Mouse (Mus musculus) frontal cortex, postnatal 14 days (tissue): ENCODE measurements at regions not wholly inside any gene's neighbourhood (a gene's known extent, or its start where the extent isn't known, plus 50 kb on each side); places are given as distances from the start of the nearest gene placed in this dataset.
"Not testable (repeated sequence)": the region's sequence is repeated elsewhere in the genome, so short reads cannot be mapped to it uniquely, and the experiment has no call there.

Experiments
- DNase-seq, 2 experiments: peaks; one replicate each; pipeline ENCODE4 v3.0.0; 2022; ENCODE audit warnings: low spot score in 2 of 2

DNA sequence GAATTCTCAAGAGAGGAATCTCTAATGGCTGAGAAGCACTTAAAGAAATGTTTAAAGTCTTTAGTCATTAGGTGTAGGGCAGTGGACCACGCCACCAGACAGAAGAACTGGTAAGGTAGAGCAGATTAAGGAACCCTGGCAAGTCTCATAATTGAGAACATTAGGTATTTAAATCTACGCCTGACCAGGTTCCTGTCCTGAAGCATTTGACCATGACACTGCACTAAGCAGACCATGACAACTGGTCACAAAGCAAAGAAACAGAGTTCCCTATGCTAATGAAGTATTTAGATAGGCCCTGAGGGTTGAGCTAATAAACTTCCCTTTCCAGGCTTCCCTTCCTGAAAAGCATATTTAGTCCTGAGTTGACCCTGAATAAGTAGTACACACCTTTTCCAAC is 562.3 kb downstream of the Cdh11 start:
- DNase-seq = no peak

- DNase-seq = no peak
These were observed 579.8 kb downstream of the Cdh11 start for GRCm38 (mm10) chr8:102205633-102206032.

- no peak for DNase-seq
These were observed 625.8 kb downstream of the Cdh11 start for GRCm38 (mm10) chr8:102159541-102160197.

DNA sequence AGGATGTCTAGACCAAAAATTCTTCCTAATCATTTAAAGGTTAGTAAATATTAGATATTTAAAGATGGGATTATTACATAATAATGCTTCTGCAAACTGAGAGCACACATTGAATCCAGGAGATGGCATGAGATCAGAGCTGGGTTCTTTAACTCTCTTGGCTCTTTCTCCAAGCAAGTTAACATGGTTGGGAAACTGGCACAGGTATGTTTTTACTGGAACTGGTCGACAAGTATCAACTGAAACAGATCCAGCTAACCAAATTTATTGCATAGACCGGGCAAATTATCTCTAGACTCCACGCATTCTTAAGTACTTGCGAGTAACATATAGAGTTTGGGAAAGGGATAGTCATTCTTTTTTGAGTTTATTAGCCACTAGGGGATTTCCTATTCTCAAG is 666.8 kb downstream of the Cdh11 start:
- no peak for DNase-seq

DNA sequence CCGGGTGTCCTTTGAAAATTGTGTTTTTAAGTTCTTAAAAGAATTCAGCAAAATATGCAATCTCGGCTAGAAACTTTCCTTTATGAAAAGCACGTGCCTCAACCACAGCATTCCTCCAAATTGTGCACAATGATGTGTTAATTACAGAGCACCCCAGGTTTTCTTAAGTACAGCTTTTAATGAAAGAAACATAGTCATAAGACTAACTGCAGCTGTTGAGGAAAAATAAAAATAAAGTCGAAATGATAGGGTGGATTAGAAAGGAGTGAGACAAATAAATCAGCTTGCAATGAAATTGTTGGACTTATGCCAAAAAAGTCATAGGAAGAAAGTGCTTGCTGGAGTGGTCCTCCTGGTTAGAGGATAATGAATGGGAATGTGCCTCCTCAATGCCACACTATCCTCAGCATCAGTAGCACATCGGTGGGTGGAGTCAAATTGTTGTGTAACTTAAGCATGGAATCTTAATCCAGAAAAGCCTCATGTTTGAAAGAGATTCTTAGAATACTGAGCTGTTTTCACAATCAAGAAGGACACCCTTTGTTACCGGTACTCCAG is 668.5 kb downstream of the Cdh11 start:
- DNase-seq = no peak

DNA sequence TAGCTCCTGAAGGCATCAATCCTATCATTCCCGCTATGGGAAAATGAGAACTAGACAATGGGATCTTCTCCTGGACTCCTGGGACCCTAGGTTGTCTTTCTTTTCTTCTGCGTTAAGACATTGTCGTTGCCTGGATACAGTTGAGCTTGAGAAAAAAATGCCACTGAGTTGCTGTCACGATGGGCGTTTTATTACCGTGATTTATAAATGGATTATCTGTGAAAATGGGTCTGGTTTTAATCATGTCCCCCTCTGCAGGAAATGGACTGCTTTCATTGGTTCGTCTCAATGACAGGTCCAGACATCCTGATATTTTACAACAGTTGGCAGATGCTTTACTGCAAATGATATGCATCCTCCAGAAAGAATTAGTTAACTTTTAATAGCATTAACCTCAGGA is 681.7 kb downstream of the Cdh11 start:
- DNase-seq = no peak

DNA sequence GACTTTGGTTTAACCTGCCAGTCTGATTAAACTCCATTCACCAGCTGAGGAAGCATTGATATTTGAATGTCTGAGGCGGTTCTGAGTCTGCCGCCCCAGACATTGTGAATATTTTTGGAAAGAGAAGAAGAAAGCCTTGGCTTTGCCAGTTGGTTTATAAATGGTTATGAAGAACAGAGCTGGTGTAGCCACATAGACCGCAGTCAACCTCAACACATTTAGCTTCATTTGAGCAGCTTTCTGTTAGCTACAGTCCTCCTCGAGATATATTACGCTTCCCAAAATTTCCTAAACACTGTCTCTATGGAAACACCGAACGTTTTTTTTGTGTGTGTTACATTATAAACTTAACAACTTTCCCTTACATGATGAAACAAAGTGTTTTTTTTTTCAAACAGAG is 688.7 kb downstream of the Cdh11 start:
- DNase-seq = no peak

- peak in 1 of 2 experiments; percentile 21 for DNase-seq
These were observed 699.5 kb downstream of the Cdh11 start for GRCm38 (mm10) chr8:102085927-102086326.

DNA sequence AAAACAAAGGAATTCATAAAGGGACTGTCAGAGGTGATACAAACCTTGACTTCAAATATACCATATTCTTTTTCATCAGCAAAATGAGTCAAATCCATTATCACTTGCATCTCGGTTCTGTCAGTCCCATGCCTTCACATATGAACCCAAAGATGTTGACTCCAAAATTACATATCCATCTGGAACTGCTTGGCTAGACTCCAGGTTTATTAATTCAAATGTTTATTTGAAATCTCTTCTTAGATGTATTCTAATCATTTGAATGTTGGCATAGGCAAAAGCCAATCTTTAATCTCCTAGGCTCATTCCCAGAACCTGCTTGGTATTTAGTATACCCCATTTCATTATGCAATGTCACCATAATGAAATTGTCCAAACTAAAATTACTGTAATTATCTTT is 709.8 kb downstream of the Cdh11 start:
- no peak for DNase-seq

DNA sequence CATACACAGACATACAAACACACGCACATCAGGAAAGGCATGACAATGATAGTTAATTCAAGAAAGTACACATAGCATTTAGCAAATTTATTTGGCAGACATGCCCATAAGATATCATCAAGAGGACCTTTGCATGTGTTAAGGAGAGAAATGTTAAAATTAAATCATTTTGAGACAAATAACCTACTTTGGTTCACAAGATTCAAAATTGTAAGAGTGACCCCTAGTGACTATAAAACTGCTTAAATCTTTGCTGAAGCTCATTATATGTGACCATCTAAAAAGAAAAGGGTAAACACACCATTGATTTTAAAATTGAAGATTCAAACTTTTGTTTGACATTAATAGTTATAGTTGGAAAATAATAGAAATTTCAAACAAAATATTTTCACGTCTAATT is 721.3 kb downstream of the Cdh11 start:
- DNase-seq = no peak

GRCm38 (mm10) chr8:102053429-102053828 is 732.0 kb downstream of the Cdh11 start:
- no peak for DNase-seq

DNA sequence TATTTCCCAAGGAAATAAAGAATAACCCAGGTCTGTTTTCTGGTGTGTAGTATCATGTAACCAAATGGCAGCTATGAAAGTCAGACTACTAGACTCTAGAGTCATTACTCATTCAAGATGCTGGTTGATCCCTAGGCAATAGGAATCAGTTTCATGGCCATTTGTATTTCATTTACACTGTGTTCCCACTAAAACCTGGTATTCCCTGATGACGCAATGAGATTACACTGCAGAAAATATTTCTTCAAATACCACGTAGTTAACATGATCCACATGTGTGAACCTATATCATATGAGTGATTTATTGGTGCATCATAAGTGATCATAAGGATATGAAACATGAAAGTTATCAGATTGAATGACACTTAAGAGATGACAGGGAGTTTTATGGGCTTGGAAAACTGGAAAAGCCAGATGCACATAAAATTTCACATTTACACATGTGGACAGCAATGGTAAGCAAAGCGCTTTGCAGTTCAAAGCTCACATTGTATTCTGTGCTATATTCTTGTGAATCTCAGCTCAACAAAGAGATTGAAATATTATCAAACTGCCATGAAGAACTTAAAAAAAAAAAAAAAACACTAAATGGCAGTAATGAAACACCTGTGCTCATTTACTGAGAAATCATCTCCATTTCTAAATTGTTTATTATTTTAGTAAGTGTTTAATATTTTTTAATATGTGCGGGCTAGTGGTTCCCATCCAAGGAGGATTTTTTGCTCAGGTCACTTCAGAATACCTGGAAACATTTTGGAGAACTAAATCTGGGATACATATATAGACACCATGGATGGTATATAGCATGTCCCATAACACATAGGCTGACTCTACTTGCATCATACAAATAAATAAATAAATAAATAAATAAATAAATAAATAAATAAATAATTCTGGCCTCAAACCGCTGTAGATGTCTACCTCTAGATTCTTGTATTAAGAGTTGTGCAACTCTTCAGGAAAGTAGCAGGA is 758.2 kb downstream of the Cdh11 start:
- DNase-seq = no peak

DNA sequence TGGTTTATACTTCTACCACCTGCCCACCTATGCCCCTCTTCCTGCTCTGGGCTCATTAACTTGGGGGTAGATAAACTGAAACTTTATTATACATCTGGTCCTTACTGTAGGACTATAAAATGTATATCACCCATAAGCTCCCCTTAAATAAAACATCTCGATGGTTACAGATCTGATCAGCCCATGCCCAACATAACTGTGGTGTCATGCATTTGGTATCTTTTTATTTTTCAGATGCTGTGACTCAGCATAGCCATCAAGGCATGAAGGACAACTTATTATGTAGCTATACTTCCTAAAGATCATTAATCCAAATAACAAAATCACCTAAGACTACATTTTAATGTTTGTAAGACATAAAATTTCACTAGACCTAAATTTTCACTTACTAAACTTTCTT is 761.0 kb downstream of the Cdh11 start:
- no peak for DNase-seq

DNA sequence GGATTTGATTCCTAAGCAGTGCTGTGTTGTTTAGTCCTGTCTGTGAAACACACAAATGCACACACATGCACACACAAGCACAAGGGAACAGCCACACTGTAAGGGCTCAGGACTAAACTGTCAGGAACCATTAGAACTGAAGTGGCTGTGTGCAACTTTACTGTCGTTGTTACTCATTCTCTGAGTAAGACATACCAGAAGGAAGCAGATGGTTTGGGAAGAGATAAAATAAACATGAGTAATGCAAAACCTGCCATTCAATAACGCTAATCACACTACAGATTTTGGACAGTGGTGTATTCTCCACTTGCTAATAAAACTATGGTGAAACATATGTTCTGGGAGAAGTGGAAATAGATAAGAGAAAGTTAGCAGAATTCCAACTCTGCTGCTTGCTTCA is 767.7 kb downstream of the Cdh11 start:
- DNase-seq = no peak

DNA sequence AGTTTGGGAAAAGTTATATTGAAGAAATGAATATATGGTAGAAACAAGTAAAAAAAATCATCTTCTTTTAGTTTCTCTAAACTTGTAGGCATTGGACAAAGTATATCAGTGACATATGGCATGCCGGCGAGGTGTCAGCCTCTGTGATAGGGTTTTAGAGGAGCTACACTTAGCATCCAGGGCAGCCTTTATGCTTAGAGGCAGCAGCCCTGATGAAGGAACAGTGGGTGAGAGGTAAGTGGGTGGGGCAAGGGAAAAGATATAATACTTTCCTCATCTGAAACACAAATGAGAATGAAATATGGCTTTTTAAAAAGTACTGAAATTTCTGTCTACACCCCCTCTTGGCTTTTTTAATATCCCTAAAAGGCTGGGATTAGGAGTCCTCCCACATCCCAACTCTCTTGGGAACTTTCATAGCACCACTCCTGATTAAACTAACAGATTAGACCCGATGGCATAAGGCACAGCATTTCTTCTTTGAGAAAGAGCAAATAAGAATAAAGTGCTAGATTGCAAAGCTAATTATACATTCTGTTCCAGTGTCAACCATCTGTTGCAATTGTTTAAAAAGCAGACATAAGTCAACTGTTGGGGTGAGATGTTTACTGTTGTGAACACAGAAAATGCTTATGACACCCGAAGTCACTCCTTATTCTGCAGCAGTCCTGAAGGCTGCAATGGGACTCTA is 785.0 kb downstream of the Cdh11 start:
- peak; percentile 23 to 42 for DNase-seq

- DNase-seq = not testable (repeated sequence)
These were observed 788.7 kb downstream of the Cdh11 start for GRCm38 (mm10) chr8:101996761-101997160.

DNA sequence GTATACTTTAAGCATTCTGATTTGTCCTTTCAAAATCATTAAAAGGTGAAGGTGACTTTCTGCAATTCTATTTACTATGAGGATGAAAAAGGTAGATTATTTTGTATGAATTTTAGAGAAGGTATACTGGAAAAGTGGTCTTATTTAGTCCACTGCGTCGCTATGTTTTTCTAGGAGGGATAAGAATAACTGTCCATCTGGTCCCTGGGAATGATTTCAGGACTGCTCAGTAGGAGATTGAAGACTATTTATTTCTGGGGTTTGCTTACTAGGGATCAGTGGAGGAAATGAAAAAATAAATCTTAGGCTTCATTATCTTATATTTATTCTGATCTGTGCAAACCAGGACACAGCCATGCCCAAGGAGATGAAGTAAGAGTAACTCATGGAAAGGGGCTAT is 828.6 kb downstream of the Cdh11 start:
- DNase-seq = no peak

DNA sequence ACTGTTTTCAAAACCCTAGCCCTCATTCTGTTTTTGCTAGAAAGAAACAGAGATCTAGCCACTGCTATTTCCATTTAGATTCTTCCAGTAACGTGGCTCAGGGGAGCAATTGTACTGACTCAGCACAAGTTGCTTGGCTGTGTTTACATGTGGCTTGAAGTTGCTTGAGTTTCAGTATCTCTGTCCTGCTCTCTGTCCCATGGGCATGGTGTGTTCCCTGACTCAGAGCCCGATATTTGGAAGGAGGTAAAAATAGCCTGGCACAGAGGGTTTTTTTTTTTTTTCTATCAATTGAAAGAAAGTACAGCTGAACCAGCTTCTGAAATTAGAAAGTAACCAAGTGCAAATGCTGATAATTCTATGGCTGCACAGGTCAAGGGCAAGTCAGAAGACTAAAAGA is 834.8 kb downstream of the Cdh11 start:
- DNase-seq = no peak

DNA sequence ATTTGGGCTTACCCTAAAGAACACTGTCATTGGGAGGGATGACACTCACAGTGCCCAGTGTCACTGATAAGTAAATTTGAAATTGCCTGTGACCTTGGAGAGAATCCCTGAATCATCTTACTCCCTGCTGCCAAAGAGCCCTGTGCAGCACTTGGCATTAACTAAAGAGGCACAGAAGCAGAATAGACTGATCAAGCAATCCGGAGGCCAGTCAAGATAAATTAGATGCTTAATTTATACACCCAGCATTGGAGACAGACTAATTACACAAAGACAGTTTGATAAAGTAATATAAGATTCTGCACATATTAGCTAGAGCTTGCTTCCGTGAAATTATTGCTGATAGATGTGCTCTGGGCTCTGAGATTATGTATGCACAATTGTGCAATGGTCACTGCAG is 847.6 kb downstream of the Cdh11 start:
- DNase-seq = no peak

GRCm38 (mm10) chr8:101913665-101914064 is 871.8 kb downstream of the Cdh11 start:
- DNase-seq = no peak
